Mouse (Mus musculus): ENCODE results near the gene Ssna1. TPM values are rescaled to one million over a fixed set of nuclear protein-coding genes. Genes with fewer than 3 reads are reported as not detected.

Gene Ssna1
- 0.56 TPM for polyA plus RNA-seq (2014; fragmentation: Illumina TruSeq; extraction: RNeasy Lipid Tissue Mini Kit (QIAGEN cat#74804); ENCODE audit: low replicate concordance)

DNA sequence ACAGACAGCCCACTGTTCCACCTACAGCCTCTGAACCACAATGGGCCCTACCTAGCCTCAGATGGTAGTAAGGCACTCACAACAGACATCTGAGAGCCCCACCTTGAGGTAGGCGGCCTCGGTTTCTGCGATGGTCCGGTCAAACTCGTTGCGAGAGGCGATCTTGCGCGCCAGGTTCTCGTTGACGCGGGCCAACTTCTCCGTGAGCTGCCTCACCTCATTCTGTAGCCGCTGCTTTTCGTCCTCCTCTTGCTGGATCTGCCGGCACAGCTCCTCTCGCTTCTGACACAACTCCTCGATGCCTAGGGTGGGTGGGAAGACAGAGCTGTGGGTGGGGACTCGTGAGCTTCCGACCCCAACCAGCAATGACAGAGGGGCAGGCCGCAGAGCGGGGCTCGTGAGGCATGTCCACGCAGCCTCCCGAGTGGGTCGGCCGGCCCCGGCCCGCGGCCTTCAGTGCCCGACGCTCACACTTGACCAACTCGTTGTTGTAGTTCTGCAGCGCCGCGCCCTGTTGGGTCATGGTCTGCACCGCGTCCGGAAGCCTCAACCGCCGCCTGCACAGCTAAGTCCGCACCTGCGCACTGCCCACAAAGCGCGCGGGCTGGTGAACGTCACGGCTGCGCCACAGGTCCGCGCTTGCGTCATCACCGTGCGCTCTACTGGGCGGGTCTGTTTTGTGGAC lies at the start of gene Ssna1, which contains the start of gene Anapc2:
Ssna1 (minus strand) TSS at position 612 of the 685 bp plus-strand sequence.
Anapc2 (plus strand) TSS at position 652 of the 685 bp plus-strand sequence.

GRCm38 (mm10) chr2:25318971-25319773 lies 46.9 kb upstream of the Ssna1 start, which contains the start of gene Grin1:
Gene Grin1 (minus strand): TSS chr2:25319187.

GRCm38 (mm10) chr2:25289651-25290050 lies 17.4 kb upstream of the Ssna1 start, which contains the start of gene Lrrc26:
Gene Lrrc26 (plus strand): TSS chr2:25289915.

DNA sequence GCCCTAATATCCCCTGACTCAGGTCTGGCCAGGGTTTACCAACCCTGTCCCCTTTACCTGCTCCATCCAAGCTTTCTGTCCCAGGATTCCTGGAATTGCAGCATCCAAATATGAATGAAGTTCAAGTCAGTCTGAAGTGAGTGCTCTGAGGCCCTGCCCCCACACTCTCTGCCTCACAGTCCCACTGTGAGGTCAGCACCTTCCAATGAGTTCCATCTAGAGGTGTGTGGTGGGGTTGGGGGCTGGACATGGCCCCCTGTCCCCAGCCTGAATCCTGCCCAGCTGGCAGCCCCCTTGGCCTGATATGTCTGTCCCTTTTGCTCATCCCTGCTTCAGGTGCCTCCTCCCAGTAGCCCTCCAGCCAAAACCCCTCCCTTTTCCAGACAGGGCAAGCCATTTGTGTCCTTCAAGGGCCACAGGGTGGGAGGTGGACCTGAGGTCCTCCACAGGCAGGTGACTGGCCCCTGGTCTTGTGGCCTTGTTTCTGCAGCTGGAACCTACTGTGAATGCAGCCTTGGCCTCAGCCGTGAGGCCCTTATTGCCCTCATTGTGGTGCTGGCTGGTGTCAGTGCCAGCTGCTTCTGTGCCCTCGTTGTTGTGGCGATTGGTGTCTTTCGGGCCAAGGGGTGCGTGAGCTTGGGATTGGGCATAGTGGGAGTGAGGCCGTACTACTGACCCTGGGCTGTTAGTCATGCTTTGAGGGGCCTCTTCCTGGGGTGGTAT lies 15.8 kb upstream of the Ssna1 start, which contains the start of gene Tmem210:
Tmem210 (plus strand) TSS at position 219 of the 723 bp plus-strand sequence.

DNA sequence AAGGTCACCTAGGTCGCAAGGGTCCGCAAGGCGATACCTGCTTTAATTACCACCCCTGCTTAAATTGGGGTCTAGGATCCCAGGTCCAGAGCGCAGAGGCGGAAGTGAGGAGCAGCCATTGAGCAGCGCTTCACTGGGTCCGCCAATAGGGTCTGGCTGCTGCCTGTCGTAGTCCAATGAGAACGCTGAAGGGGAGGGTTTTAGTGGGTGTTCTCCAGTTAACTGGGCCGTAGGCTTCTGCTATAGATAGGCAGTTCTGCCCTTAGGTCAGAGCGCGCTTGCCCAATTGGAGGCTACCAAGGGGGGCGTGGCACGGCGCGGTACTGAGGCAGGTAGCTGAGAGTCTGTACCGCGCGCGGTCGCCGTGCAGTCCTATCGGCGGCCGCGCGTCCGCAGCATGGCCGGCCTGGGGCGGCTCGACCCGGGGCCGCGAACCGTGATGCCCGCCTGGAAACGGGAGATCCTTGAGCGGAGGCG lies 9.9 kb downstream of the Ssna1 start, which contains the start of gene Tprn:
Tprn (plus strand) TSS at position 328 of the 477 bp plus-strand sequence.

DNA sequence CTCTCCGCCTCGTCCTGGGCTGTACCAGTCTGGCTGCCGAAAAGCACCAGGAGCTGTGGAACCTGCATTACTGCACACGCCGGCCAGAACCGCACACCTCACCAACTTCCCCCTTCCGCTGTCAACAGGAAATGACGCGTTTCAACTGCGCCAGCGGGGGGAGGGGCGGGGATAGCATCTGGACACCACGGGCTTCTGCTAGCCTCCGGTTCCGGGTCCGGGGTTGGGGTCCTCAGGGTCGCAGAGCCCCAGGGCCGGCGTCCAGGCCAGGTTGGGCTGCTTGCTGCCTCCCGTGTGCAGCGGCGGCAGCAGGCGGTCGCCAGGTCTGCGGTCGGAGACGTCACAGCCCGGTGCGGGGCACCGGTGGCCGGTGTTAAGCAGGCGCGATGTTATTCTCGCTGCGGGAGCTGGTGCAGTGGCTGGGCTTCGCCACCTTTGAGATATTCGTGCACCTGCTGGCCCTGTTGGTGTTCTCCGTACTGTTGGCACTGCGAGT lies 16.9 kb downstream of the Ssna1 start, which contains the start of gene Tmem203:
Tmem203 (plus strand) TSS at position 156 of the 496 bp plus-strand sequence.

GRCm38 (mm10) chr2:25246183-25247072 lies 25.8 kb downstream of the Ssna1 start, which contains the start of gene AL732309.1:
Gene AL732309.1 (minus strand): TSS chr2:25246863.

DNA sequence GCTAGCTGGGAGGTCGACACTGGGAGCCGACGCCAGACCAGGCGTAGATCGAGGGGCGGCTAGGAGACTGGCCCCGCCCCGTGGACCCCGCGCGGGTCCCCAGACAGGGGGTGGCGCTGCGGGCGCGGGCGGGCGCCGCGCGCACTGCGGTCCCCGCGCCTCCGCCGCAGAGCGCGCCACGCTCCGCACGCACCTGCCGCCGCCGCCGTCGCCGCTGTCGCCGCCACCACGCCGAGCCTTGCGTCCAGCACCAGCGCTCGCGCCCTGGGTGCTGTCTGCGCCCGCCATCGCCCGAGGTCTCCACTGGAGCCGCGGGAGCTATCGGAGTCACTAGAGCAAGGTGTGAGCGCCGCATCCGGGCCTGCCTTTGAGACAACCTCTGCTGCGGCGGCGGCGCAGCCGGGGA lies 30.1 kb downstream of the Ssna1 start, which contains the start of the genes Rnf208 and Cysrt1:
Rnf208 (plus strand) TSS at position 155 of the 406 bp plus-strand sequence.
Cysrt1 (minus strand) TSS at position 352 of the 406 bp plus-strand sequence.

DNA sequence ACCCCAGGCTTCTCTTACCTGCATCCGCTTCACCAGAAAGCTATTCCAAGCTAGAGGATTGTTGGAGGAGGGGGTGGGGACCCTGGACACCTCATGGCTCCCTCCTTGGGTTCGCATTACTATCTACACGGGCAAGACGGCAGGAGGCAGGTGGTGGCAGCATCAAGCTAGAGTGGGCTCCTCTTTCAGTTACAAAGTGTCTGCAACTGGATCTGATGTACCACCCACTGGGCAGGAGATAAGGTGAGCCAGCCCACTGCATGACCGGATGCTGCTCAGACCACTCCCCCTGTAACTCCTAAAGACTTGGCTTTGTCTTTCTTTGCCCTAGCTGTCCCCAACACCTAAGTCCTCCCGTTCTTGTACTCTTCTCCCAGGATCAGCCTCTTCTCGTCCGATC lies 35.6 kb downstream of the Ssna1 start, which contains the start of gene Rnf224:
Rnf224 (minus strand) TSS at position 174 of the 400 bp plus-strand sequence.

DNA sequence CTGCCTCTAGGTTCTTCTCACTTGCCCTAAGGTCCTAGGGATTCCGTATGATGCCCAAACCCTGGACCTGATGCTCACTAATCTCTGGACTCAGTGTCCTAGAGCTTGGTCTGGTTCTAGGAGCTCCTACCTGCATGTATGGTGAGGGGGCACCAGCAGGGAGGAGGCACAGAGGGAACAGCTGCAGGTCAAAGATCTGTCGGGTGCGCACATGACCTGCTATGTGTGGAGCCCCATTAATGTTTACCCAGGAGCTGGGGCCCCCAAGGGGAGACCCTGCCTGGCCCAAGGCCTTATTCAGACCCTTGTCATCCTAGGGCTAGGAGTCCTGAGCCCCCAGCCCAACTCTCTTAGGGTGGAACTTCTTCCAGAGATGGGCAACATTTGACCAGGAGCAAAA lies 38.2 kb downstream of the Ssna1 start, which contains the start of gene Slc34a3:
Slc34a3 (minus strand) TSS at position 315 of the 400 bp plus-strand sequence.

DNA sequence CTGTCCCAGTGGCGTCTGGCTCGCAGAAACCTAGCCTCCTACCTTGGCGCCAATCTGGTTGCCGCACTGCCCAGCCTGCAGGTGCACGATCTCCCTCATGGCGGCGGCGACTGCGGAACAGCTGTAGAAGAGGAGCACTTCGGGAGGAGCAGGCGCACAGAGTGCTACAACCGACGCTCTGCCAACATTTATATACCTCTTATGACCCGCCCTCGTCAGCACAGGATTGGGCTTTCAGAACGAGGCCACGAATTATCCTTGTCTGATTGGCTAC lies 47.8 kb downstream of the Ssna1 start, which contains the start of gene Tubb4b:
Tubb4b (minus strand) TSS at position 211 of the 274 bp plus-strand sequence.

Other genes with a start within 250 kb of the Ssna1 start
- 1.8 TPM for gene Nsmf, start 218.1 kb downstream of the Ssna1 start, polyA plus RNA-seq (2014; fragmentation: Illumina TruSeq; extraction: RNeasy Lipid Tissue Mini Kit (QIAGEN cat#74804); ENCODE audit: low replicate concordance)
- 43.1 TPM for gene Entpd8, start 192.1 kb downstream of the Ssna1 start, polyA plus RNA-seq (2014; fragmentation: Illumina TruSeq; extraction: RNeasy Lipid Tissue Mini Kit (QIAGEN cat#74804); ENCODE audit: low replicate concordance)
- not detected for gene Noxa1, start 177.3 kb downstream of the Ssna1 start, polyA plus RNA-seq (2014; fragmentation: Illumina TruSeq; extraction: RNeasy Lipid Tissue Mini Kit (QIAGEN cat#74804); ENCODE audit: low replicate concordance)
- 17.8 TPM for gene Nrarp, start 91.7 kb downstream of the Ssna1 start, polyA plus RNA-seq (2014; fragmentation: Illumina TruSeq; extraction: RNeasy Lipid Tissue Mini Kit (QIAGEN cat#74804); ENCODE audit: low replicate concordance)
- gene Tor4a, start 75.6 kb downstream of the Ssna1 start, polyA plus RNA-seq (2014; fragmentation: Illumina TruSeq; extraction: RNeasy Lipid Tissue Mini Kit (QIAGEN cat#74804); ENCODE audit: low replicate concordance), result 2.0 TPM
- gene Nelfb, start 60.9 kb downstream of the Ssna1 start, polyA plus RNA-seq (2014; fragmentation: Illumina TruSeq; extraction: RNeasy Lipid Tissue Mini Kit (QIAGEN cat#74804); ENCODE audit: low replicate concordance), result 3.2 TPM
- gene Stpg3, start 57.8 kb downstream of the Ssna1 start, polyA plus RNA-seq (2014; fragmentation: Illumina TruSeq; extraction: RNeasy Lipid Tissue Mini Kit (QIAGEN cat#74804); ENCODE audit: low replicate concordance), result not detected
- not detected for gene Fam166a, start 53.7 kb downstream of the Ssna1 start, polyA plus RNA-seq (2014; fragmentation: Illumina TruSeq; extraction: RNeasy Lipid Tissue Mini Kit (QIAGEN cat#74804); ENCODE audit: low replicate concordance)
- gene Tubb4b, start 47.7 kb downstream of the Ssna1 start, polyA plus RNA-seq (2014; fragmentation: Illumina TruSeq; extraction: RNeasy Lipid Tissue Mini Kit (QIAGEN cat#74804); ENCODE audit: low replicate concordance), result 46.6 TPM
- gene Slc34a3, start 38.1 kb downstream of the Ssna1 start, polyA plus RNA-seq (2014; fragmentation: Illumina TruSeq; extraction: RNeasy Lipid Tissue Mini Kit (QIAGEN cat#74804); ENCODE audit: low replicate concordance), result not detected
- gene Rnf224, start 35.7 kb downstream of the Ssna1 start, polyA plus RNA-seq (2014; fragmentation: Illumina TruSeq; extraction: RNeasy Lipid Tissue Mini Kit (QIAGEN cat#74804); ENCODE audit: low replicate concordance), result not detected
- not detected for gene Rnf208, start 30.2 kb downstream of the Ssna1 start, polyA plus RNA-seq (2014; fragmentation: Illumina TruSeq; extraction: RNeasy Lipid Tissue Mini Kit (QIAGEN cat#74804); ENCODE audit: low replicate concordance)
- gene Cysrt1, start 30.0 kb downstream of the Ssna1 start, polyA plus RNA-seq (2014; fragmentation: Illumina TruSeq; extraction: RNeasy Lipid Tissue Mini Kit (QIAGEN cat#74804); ENCODE audit: low replicate concordance), result not detected
- 0.93 TPM for gene AL732309.1, start 25.6 kb downstream of the Ssna1 start, polyA plus RNA-seq (2014; fragmentation: Illumina TruSeq; extraction: RNeasy Lipid Tissue Mini Kit (QIAGEN cat#74804); ENCODE audit: low replicate concordance)
- not detected for gene Tmem203, start 17.0 kb downstream of the Ssna1 start, polyA plus RNA-seq (2014; fragmentation: Illumina TruSeq; extraction: RNeasy Lipid Tissue Mini Kit (QIAGEN cat#74804); ENCODE audit: low replicate concordance)
- gene Tprn, start 9.8 kb downstream of the Ssna1 start, polyA plus RNA-seq (2014; fragmentation: Illumina TruSeq; extraction: RNeasy Lipid Tissue Mini Kit (QIAGEN cat#74804); ENCODE audit: low replicate concordance), result 2.3 TPM
- gene Anapc2, start within 50 bp of the Ssna1 start, polyA plus RNA-seq (2014; fragmentation: Illumina TruSeq; extraction: RNeasy Lipid Tissue Mini Kit (QIAGEN cat#74804); ENCODE audit: low replicate concordance), result 4.6 TPM
- gene Tmem210, start 15.7 kb upstream of the Ssna1 start, polyA plus RNA-seq (2014; fragmentation: Illumina TruSeq; extraction: RNeasy Lipid Tissue Mini Kit (QIAGEN cat#74804); ENCODE audit: low replicate concordance), result not detected
- 0.37 TPM for gene Lrrc26, start 17.5 kb upstream of the Ssna1 start, polyA plus RNA-seq (2014; fragmentation: Illumina TruSeq; extraction: RNeasy Lipid Tissue Mini Kit (QIAGEN cat#74804); ENCODE audit: low replicate concordance)
- gene Grin1, start 46.7 kb upstream of the Ssna1 start, polyA plus RNA-seq (2014; fragmentation: Illumina TruSeq; extraction: RNeasy Lipid Tissue Mini Kit (QIAGEN cat#74804); ENCODE audit: low replicate concordance), result not detected
- gene Man1b1, start 59.9 kb upstream of the Ssna1 start, polyA plus RNA-seq (2014; fragmentation: Illumina TruSeq; extraction: RNeasy Lipid Tissue Mini Kit (QIAGEN cat#74804); ENCODE audit: low replicate concordance), result 13.8 TPM
- gene Dpp7, start 83.9 kb upstream of the Ssna1 start, polyA plus RNA-seq (2014; fragmentation: Illumina TruSeq; extraction: RNeasy Lipid Tissue Mini Kit (QIAGEN cat#74804); ENCODE audit: low replicate concordance), result 2.0 TPM
- gene Uap1l1, start 93.2 kb upstream of the Ssna1 start, polyA plus RNA-seq (2014; fragmentation: Illumina TruSeq; extraction: RNeasy Lipid Tissue Mini Kit (QIAGEN cat#74804); ENCODE audit: low replicate concordance), result 5.0 TPM
- gene Sapcd2, start 99.9 kb upstream of the Ssna1 start, polyA plus RNA-seq (2014; fragmentation: Illumina TruSeq; extraction: RNeasy Lipid Tissue Mini Kit (QIAGEN cat#74804); ENCODE audit: low replicate concordance), result 0.11 TPM
- gene Entpd2, start 123.4 kb upstream of the Ssna1 start, polyA plus RNA-seq (2014; fragmentation: Illumina TruSeq; extraction: RNeasy Lipid Tissue Mini Kit (QIAGEN cat#74804); ENCODE audit: low replicate concordance), result not detected
- gene Npdc1, start 126.9 kb upstream of the Ssna1 start, polyA plus RNA-seq (2014; fragmentation: Illumina TruSeq; extraction: RNeasy Lipid Tissue Mini Kit (QIAGEN cat#74804); ENCODE audit: low replicate concordance), result 4.4 TPM
- gene Fut7, start 150.8 kb upstream of the Ssna1 start, polyA plus RNA-seq (2014; fragmentation: Illumina TruSeq; extraction: RNeasy Lipid Tissue Mini Kit (QIAGEN cat#74804); ENCODE audit: low replicate concordance), result not detected
- gene Abca2, start 156.3 kb upstream of the Ssna1 start, polyA plus RNA-seq (2014; fragmentation: Illumina TruSeq; extraction: RNeasy Lipid Tissue Mini Kit (QIAGEN cat#74804); ENCODE audit: low replicate concordance), result 0.48 TPM
- gene Clic3, start 184.4 kb upstream of the Ssna1 start, polyA plus RNA-seq (2014; fragmentation: Illumina TruSeq; extraction: RNeasy Lipid Tissue Mini Kit (QIAGEN cat#74804); ENCODE audit: low replicate concordance), result not detected
- gene Paxx, start 188.7 kb upstream of the Ssna1 start, polyA plus RNA-seq (2014; fragmentation: Illumina TruSeq; extraction: RNeasy Lipid Tissue Mini Kit (QIAGEN cat#74804); ENCODE audit: low replicate concordance), result 5.1 TPM
- not detected for gene Ptgds, start 197.6 kb upstream of the Ssna1 start, polyA plus RNA-seq (2014; fragmentation: Illumina TruSeq; extraction: RNeasy Lipid Tissue Mini Kit (QIAGEN cat#74804); ENCODE audit: low replicate concordance)
- not detected for gene Lcn12, start 221.5 kb upstream of the Ssna1 start, polyA plus RNA-seq (2014; fragmentation: Illumina TruSeq; extraction: RNeasy Lipid Tissue Mini Kit (QIAGEN cat#74804); ENCODE audit: low replicate concordance)
- gene Fbxw5, start 228.3 kb upstream of the Ssna1 start, polyA plus RNA-seq (2014; fragmentation: Illumina TruSeq; extraction: RNeasy Lipid Tissue Mini Kit (QIAGEN cat#74804); ENCODE audit: low replicate concordance), result not detected
- not detected for gene C8g, start 229.3 kb upstream of the Ssna1 start, polyA plus RNA-seq (2014; fragmentation: Illumina TruSeq; extraction: RNeasy Lipid Tissue Mini Kit (QIAGEN cat#74804); ENCODE audit: low replicate concordance)